Mouse (Mus musculus) kidney, postnatal 25 days (tissue): ENCODE measurements at regions not wholly inside any gene's neighbourhood (a gene's known extent, or its start where the extent isn't known, plus 50 kb on each side); places are given as distances from the start of the nearest gene placed in this dataset.

Source experiments
- DNase-seq, 2 experiments: peaks; one replicate each; pipeline ENCODE4 v3.0.0; 2021; ENCODE audit warnings: mixed read lengths in 2 of 2

DNA sequence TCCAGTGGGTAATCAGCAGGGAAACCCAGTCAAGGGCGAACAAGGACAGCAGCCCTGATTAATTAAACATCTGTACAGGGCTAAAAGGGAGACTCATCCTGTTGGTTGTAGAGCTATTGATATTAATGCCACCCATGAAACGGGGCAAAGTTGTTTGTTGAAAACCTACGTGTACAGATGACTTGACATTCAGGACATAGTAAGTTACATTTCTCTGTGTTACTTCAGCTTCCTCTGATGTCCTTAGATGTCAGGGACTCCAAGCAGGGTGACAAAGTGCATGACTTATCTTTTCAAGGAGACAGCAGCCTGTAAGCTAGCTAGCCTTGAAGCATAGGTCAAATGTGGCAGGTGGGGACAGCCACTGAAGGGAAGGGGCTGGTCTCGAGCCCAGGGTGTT lies 390.5 kb downstream of the Ccdc171 start:
- DNase-seq, result no peak

DNA sequence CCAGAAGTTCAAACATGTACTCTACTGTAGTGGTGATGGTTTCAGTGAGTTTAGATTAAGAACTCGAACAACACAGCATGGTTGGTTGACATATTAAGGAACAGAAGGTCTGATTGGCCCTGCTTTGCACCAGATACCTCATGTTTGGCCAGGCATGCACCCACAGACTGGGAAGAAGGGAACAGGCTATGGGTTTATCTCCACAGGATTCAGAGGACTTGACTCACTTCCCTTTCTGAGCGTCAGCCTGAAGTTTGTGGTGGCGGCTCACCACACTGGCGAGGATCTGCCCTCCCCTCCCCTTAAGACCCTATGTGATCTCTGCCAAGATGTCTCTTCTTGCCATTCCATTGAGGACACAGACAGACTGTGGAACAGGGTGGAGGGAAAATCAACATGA lies 391.7 kb downstream of the Ccdc171 start:
- DNase-seq, result no peak

DNA sequence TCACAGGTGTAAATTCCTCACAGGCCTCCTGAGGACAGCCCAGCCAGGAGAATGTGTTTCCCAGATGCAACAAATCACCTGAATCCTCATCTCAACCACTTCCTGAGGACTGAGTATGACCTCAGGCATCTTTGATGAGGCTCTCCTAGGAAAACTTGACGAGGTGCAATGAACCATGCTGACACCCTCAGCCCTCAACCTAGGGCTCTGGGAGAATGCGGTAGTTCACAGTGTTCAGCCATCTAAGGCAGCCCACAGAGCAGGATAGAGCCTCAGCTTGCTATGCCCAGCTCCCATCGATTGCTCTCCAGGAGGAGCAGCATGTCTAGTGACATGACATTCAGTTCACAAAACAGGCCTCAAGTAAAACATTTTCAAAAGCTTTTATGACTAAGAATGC lies 392.7 kb downstream of the Ccdc171 start:
- no peak for DNase-seq

DNA sequence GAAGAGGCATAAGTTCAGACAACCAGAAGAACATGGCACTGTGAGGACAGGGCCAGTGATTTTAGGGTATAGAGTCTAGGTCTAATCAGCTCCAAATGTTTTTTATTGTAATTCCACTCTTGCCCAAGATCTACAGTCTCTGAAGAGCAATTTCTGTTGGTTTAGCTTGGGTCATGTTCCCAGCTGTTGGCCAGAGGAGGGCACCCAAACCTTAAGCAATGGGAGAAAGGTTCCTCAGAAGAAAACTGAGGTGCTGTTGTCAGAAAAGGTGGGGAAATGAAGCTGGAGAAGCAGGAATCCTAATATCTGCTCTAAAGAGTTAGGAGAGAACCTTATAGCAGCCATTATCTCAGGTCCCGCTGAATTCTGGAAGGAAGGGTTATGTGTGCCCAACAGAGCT lies 393.7 kb downstream of the Ccdc171 start:
- no peak for DNase-seq

DNA sequence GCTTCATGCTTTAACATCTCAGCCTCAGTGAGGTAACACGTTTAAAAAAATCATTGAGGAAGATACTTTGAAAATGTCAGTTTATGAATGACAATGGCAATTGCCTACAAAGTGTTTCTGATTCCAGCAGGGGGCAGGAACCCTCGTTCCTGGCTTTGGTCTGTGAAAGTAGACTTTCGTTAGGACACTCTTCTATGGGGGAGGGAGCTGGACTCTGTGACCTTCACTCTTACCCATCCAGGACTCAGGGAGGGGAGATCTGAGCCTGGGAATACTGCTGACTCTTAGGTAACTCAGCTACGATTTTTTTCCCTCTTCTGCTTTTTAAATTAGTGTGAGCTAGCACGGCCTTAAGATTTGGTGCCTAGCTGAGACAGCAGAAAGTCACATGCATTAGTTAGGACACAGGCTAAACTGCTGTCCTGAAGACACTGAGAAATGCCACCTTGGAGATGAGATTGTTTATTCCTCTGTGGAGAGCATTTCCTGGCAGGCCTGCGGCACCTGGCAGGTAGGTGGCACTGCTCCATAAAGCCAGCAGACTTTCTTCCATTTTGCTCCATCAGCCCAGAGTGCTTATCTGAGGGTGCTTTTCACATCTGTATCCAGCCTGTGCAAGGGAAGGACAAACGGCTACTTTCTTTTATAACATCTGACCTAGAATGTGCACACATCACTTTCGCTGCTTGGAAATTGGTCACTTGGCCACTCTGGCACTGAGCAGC lies 399.9 kb downstream of the Ccdc171 start:
- peak; percentile 50 to 74 for DNase-seq

DNA sequence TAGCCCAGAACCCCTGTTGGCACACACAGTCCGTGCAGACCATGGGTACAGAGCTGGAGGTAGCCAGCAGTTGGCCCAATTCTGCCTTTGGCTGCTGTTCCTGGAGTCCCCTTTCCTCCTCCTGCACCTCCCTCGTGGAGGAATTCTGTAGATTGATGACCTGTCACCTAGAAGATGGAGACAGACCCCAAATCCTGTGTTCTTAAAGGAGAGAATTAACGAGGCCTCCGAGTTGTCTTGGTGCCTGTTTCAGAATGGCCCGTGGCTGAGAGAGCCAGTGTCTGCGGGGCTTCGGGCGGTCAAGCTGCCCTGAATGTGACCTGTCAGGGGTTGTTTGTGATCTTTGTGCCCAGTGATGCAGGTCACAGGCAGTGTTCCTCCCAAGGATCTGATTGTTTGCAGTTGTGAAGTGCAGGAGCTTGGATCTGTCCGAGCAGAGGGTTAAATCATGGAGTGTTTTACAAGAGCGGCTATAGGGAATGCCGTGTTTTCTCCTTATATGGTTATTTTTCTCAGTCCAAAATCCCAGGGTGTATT lies 400.9 kb downstream of the Ccdc171 start:
- no peak for DNase-seq

DNA sequence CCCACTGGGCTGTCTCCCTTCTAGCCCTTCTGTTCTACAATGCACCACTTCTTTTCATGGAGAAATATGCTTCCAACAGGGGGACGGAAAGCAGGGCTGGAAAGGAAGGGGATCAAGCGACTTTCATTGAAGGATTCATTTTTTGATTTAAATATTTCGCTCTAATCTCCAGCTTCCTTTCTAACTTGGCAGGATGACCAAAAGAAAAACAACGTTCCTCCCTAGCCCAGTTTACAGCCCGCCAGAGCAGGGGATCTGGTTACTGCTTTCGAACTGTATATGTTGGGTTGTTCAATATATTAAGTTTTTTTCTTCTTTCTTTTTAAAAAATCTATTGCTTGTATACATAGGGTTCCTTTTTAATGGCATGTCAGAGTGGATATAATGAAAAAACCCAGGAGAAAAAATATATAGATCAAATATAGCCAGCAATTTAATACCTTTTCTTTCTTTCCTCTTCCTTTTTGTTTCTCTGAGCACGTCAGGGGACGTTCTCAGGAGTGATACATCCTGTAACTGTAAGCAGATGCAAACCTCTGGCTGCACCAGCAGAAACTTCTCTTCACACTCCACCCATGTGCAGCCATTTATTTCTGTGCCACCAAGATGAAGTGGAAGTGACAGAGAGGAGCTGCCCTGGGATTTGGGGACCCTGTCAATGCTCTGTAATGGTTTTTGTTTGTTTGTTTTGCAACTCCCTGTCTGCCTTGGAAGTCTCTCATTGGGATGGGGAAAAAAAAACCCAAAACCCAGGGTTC lies 406.7 kb downstream of the Ccdc171 start:
- DNase-seq, result no peak

DNA sequence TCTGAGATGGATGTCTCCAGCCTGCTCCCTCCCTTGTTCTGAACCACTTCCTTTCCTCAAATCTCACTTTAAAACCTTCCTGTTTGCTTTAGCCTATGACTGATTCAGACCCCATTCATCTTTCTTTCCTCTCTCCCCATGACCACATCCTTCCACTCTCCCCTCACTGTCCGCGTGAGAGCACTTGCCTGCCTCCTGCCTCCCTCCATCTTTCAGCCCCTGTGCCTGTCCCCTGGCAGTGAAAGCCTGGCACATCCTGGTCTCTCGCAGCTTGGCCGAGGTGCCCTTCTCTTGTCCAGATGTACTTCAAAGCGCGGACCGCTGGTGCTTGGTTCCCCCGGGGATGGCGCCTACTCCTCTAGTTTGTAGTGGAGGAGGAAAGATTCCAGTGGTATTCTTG lies 416.3 kb downstream of the Ccdc171 start:
- DNase-seq, result no peak

DNA sequence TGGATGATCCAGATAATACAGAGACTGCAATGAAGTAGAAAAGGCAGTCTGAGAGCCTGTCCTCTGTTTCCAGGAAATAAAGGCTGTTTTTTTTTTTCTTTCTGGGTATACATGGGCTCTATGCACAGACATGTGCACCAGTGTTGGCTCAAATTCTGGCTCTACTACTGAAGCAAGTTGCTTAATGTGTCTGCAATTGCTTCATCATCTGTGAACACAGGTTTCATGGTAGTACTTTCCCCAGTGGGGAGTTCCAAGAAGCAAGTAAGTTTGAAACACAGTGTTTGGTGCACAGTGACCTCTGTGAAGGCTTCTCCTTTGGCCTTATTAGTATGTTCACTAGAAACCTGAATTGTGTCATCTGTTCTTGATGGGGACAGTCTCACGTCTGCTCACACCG lies 424.3 kb downstream of the Ccdc171 start:
- DNase-seq, result peak in 1 of 2 experiments; percentile 11

DNA sequence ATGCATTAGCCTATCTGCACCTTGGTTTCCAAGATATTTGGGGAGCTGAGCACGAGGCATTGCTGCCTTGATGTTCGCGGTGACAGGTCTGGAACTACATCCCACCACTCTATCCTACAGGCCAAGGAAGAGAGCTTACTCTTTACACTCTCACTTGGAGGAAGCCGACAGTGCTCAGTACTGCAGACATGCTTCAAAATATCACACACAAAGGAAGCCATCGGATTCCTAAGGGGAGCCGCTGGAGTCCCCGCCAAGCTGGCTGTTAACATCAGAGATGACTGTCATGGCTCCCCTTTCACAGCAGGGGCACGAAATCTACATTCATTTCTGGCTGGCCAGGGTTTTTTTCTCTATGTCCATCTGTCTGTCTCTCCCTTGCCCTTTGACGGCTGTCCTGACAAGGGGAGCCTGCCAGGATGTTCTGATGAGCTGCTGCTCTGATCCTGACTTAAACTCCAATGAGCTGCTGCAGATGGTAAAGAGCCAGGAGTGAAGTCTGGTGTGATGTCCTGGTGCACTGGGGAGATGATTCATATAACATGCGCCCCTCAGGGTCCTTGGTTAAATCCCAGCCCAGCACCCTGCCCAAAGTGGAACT lies 425.6 kb downstream of the Ccdc171 start:
- DNase-seq, result peak in 1 of 2 experiments; percentile 14

DNA sequence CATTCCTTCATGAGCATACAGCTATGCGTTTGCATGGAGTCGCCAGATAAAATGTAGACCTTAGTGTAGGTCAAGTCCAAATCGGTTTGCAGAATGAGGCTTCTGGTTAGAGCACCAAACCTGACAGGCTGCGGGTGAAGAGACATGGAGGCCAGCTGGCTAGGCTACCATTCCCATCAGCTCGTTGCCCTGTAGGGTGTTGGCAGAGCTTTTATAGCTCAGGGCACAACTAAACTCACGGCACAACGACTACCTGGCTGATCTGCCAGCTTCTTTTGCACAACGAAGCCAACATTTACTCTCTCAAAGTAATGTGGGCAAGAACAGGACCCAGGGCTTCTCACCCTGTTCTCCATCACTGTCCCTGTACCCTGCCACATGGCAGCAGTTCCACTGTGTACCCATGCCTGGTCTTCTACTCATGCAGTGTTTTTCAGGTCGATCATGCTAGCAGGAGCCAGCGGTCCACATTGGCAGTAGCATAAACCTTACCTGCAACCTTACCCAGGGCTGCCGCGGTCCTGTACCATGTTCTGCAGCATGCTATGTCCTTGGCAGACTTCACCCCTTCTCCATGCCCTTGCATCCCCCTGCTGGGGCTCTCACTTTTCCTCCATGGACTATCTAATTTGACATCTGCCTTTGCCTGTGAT lies 431.0 kb downstream of the Ccdc171 start:
- peak in 1 of 2 experiments; percentile 23 for DNase-seq

DNA sequence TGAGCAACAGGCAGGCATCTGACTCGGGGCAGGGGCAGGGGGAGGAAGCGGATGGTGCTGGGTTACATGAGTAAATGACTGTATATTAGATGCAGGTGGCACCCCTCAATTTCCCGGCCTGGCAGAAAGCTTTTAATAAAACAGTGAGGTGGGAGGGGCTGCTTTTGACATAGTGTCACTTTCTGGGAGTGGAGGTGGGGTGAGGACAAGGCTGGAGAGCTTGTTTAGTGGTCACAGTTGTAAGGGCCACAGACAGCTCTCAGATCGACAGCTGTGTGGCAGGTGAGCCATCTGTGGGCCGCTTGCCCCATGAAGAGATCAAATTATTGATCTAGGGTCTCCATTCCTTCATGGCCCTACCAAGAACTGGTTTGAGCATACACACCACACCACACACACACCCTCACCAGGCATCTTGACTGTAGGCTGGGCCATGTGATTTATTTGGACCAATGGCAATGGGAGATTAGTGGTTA lies 431.9 kb downstream of the Ccdc171 start:
- peak in 1 of 2 experiments; percentile 32 for DNase-seq

DNA sequence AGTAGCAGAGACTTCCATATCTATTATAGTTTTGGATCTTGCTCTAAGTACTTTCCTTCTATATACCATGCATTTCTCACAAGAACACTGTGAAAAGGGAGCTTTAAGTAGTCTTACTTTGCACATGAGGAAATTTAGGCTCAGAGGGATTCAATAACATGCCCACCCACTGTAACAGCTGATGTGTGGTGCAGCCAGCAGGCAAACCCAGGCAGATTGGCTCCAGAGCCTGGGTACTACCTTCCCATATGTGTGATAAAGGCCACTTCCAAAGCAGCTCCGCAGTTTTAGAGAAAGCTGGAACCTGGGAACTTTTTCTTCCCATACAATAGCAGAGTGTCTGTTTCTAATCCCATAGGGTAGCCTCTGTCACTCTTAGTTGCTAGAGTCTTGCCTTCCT lies 441.6 kb downstream of the Ccdc171 start:
- DNase-seq, result peak in 1 of 2 experiments; percentile 10

DNA sequence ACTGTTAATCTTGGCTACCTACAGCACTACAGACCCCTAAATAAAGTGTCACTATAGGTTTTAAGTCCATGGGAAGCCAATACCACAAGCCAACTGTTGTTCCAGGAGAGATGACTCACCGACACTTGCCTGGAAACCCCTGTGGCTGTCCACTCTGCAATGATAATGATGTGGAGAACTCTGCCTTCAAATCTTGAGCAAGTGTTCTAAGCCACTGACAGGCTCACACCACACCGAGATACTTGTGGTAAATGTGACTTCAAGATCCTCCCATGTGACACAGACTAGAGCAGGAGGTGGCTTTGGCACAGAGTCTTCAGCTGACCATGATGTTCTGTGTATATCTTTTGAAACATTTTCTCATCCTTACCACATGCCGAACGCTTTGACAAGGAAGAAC lies 447.8 kb downstream of the Ccdc171 start:
- DNase-seq, result no peak

DNA sequence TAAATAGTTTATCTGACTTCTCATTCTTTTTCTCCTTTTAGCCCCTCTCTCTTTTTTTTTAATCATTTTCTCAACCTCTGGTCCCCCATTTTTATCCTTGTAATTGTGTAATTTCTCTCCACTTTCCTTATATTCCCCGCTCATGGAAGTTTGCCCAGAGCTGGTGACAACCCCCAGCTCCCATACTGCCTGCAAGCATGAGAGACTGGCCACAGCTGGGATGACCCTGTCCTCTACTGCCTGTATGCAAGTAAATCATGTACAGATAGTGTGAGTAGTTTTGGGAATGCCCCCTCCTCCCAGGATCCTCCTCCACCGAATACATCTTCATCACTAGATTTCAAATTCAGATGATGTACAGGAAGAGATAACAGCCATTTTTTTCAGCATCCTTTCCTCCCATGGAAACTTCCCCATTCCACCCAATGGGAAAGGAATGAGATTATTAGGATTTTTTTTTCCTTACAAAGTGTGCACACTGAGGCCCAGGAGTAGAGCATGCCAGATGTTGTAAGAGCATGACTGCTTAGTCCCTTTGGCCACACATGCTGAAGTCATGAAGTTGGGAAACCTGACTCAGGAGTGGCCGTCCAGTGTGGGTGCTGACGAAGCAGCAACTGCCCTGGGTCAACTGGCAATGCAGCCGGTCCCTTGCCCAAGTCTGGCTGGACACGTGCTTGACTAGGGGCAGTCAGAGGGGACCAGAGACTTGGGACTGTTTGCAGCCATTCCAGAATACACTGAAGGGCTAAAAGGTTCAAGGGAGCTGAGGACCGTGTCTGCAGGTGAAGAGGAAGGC lies 449.1 kb downstream of the Ccdc171 start:
- DNase-seq, result peak in 1 of 2 experiments; percentile 54

DNA sequence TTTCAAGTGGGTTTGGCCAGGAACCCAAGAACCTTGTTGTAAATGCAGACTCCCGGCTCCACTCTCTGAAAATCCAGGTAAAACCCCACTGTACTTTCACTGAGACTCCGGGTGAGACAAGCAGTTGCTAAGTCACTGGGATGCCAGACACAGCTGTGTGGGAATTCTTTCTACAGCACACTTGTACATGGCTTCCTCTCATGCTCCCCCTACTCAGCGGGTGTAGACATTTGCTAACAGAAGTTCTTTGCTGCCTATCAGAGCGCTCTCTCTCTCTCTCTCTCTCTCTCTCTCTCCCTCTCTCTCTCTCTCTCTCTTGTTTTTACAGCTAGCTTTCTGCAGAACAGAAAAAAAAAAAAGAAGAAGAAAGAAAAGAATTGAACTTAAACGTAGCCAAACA lies 450.2 kb downstream of the Ccdc171 start:
- DNase-seq, result no peak

DNA sequence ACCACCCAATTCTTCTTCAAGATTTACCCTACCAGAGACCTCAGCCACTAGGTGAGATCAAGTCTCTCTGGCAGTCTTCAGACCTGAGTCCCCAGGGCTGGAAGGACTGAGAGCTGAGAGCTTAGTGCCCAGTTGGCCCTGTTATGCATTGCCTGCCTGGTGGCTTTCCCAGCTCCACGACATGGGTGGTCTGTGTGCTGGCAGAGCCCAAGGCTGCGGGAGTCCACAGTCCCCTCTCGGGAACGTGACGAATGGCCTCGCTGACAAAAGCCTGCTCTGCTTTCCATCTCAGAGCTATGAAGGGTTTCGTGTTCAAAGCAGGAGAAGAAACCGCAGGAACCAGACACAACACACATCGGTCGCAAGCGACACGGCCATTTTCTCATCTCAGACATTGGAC lies 450.7 kb downstream of the Ccdc171 start:
- no peak for DNase-seq

DNA sequence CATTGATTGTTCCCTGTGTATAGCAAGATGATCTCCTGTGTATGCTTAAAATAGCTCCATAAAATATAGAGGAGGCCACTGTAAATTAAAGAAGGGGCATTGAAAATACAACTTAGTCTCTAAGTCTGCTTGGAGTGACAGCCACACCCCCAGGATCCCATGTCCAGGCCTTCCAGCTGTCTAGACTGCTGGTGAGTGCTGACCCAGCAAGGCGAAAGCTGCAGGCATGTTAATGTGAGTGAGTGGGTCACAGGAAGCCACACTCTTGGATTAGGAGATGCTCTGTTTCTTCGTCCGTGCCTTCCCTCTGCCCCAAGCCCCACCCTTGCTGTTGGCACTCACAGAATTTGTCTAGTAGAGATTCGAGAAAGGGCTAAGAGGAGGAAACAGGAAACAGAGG lies 453.7 kb downstream of the Ccdc171 start:
- no peak for DNase-seq

DNA sequence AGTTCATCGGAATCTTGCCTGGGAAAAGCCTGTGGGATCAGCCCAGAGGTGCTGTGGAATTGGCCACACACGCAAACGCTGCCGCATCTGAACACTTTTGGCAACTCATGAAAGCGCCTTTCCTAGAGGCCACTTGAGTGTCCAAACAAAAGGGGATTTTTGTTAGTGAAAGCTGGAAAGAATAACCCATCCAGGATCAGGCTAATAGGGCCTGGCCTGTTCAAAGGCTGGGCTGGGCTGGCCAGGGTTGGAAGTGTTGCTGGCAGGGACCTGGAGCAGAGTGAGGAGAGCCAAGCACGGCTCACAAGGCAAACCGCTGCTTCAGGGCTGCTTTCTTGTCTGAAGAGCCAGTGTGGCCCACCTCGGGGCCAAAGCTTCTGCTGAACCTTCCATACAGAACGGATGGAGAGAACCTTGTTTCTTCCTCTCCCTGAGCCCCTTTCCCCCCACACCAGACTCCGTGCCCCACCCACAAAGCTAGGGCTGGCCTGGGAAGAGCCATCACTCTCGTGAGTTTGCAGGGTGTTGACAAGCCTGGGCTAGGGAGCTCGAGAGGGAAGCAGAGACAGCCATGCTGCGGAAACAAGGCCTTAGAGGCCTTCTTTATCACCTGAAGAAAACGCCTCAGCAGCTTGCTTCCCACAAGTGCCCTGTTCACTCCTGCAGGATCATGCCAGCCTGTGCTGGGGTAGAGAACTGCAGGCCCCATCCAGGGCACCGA lies 459.5 kb downstream of the Ccdc171 start:
- DNase-seq, result no peak

DNA sequence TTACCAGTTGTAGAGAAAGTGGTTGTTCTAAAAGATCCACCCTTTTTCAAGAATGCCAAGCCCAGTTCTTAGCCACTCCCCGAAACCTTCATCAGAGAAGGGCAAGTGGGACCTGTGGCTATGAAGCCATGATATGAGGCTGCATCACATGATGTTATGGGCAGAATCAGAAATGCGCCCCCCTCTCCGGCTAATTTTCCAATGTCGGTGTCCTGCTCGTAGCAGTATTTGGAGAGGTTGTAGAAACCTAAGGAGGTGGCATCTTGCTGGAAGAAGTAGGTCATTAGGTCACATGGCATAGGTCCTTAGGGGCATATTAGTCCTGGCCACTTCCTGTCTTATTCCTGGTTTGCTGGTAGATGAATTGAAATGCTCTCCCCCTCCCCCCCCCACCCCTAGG lies 460.1 kb downstream of the Ccdc171 start:
- no peak for DNase-seq
